Mouse (Mus musculus) gastrocnemius, postnatal 10 days (tissue): ENCODE measurements around the gene Fgfr2. TPM values are rescaled to one million over a fixed set of nuclear protein-coding genes. Genes with fewer than 3 reads are reported as not detected.

Source experiments
- DNase-seq: peaks from one replicate; pipeline ENCODE4 v3.0.0; 2021; ENCODE audit warnings: mixed read lengths
- total RNA-seq, 2 experiments: library from RNA; stranded (reverse); gene quantifications; 2 replicates each; pipeline ENCODE4 v1.2.3; 2021

The Fgfr2 gene
- total RNA-seq, 2 experiments from 2014 or later = 3.0 to 6.1 TPM

- no peak for DNase-seq
Observed at GRCm38 (mm10) chr7:131951131-131951530, 1172.0 kb downstream of the Fgfr2 start.

- no peak for DNase-seq
Observed at GRCm38 (mm10) chr7:131937611-131938010, 1185.5 kb downstream of the Fgfr2 start.

DNA sequence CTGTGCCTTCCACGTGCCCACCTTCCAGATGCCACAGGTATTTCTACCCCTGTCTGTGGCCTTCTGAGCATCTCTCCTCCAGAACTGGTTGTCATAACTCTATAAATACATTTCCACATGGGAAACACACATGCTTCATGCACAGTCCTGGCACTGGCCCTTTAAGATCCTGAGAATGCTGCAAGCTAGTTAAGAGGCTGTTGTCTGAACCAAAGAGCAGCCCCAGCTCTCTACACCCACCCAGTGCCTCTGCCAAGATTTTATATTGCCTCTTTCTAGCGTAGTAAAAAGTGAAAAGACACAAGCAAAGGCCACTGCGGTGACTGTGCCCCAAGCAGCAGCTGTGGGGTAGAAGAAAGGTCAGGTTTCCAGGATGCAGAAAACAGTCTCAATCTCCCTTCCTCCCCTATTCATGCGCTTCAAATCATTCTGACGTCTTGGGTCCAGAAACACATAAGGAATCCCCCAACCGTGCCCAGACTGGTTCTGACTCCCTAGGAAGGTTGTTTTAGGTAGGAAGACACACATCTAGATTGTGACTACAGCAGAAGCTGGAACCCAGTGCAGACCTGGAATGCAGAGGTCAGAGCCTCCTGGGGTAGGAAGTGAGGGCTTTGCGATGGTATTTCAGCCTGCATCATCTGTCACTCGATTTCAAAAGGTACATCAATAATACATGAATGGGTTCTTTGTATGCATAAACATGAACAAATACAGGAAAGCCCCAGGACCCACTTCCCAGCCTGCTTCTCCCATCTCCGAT is 1195.7 kb downstream of the Fgfr2 start:
- no peak for DNase-seq

DNA sequence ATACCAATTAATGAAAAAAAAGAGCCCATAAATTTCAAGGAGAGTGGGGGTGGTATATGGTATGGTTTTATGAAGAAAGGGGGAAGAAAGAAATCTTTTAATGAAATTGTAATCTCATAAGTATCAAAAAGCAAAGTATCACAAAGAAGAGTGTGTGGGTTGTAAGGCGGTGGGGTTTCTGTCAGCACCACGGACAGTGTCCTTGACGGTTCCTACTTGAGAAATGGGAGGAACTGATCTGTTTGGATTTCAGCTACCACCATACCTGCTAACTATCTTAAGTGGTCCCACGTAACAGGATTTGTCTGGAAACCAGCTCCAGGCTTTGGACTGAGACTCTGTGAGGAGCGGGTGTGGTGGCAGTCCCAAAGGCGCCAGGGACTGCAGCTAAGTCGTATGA is 1205.8 kb downstream of the Fgfr2 start:
- DNase-seq = no peak

DNA sequence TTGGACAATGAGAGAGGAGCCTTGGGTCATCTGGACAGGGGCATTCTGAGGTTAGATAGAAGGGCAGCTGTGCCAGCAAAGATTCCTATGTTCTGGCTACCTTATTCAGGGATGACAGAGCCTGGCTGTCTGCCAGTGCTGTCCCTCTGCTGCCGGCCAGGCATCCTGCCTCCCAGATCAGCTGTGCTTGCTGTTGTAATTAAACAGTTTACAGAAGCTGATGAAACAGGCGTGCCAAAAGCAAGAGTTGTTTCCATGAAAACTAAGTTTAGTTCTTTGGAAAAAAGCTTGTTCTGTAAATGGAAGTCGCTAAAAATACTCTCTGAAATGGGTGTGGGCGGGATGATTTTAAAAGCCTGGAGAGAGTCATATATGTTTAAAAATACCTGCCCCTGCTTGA is 1213.5 kb downstream of the Fgfr2 start:
- DNase-seq = no peak

DNA sequence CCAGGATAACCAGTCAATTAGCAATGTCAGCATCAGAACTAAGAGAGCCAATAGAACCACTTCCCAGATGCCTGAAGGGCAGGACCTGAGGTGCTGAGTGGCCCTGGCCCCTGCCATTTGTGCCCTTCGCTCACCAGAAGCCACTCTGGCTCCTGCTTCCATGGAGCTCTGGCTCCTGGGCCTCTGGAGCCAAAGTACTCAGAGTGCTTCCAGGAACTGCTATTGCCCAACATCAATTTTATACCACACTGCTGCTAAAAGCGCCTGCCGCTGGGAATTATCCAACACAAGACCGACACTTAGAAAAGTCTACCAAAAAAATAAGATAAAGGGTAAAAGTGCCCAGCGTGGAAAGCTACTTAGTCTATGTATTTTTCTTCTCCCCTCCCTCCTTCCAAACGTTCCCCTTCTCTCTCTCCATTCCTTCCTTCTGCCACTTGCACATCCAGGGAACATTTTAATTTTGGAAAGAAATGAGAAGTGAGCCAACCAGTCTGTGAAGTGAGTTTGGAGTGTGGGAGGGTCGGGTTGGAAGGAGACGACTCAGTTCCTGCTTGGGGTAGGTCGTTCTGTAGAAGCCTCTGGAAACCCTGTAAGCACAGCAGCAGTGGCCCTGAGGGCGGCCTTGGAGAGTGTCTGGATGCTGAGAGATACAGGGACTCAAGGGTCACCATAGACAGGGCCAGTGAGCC is 1216.5 kb downstream of the Fgfr2 start:
- no peak for DNase-seq

DNA sequence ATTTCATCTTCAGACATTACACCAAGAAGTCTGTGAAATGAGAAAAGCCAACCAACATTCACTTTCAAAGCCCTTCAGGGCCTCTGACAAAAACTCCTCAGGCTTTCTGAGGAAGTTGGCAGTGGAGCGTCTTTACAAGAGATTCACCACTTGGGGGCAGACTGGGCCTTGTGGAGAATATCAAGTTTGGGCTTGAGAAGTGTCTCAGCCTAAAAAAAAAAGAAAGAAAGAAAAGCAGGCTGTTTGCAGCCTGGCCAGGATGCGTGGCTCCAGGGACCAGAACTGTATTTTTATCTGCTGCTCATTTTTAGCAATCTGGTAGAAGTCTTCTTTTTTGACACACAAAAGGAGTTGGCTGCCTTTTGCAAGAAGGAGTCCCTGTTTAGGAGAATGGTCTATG is 1223.8 kb downstream of the Fgfr2 start:
- peak; percentile 64 for DNase-seq

DNA sequence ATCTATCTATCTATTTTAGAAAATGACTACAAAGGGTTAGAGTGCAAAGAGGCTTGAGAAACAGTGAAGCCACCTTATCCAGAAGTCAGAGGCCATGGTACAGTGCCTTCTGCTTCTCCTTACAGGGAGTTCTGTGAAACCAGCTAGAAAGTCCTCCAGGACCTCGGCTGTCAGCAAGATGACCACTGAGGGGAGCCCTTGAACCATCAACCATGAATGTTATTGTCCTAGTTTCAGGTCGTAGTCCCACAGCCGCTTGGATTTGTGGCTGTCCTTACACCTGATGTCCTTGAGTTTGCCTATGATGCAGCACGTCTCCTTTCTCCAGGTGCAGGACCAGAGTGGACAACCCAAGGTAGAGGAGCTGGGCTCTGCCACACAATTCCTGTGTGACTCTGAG is 1225.9 kb downstream of the Fgfr2 start:
- DNase-seq = no peak

DNA sequence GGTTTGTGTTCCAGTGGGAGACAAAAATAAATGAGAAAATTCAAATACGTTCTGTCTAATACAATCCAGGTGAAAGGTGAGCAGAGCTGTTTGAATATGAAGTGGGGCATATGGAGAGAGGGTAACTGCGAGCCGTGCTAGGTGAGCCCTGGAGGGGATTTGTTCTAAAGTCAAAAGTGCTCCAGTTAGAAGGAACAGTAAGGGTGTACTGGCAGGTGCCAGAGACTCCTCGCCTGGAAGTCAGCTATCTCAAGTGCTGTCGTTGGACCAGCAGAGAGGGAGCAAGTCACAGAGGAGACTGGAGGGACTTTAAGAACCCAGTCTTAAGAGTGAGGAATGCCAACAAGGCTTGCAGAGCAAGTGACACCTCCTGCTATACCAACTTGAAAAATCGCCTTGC is 1240.3 kb downstream of the Fgfr2 start:
- no peak for DNase-seq

GRCm38 (mm10) chr7:131881876-131882615 is 1241.1 kb downstream of the Fgfr2 start:
- DNase-seq = peak; percentile 80

DNA sequence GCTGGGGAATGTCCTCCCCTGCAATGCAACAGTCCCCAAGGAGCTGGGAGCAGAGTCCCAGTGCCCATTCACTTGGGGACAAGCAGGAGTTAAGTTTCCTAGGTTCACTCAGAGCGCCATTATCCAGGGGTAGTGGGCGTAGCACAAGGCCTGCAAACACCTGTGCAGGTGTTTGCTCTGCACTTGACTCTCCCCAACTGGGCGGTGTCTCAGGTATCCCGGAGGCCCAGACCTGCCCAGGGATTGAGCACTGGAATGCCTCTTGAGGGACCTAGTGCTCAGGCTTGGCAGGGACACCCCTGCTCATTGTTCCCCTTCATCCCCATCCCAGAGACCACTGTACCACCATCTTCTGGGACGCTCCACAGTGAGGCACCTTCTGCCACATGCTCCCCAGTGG is 1243.0 kb downstream of the Fgfr2 start:
- no peak for DNase-seq

DNA sequence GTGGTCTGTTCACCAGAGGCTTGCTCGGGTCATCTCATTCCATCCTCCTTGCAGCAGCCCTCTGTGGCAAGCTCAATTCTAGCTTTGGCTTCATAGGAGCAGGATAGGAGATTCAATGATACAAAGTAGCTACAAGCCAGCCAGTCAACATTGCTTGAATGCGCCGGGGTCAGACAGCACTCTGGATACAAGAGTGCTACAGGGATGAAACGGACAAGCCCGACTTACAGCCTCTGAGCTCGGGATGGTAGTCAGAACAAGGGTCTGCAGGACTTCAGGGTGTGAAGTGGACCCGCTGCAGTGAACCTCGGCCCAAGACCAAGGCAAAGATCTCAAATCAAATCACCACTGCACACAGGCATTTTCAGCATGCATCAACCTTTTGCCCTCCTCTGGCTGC is 1244.3 kb downstream of the Fgfr2 start:
- no peak for DNase-seq

DNA sequence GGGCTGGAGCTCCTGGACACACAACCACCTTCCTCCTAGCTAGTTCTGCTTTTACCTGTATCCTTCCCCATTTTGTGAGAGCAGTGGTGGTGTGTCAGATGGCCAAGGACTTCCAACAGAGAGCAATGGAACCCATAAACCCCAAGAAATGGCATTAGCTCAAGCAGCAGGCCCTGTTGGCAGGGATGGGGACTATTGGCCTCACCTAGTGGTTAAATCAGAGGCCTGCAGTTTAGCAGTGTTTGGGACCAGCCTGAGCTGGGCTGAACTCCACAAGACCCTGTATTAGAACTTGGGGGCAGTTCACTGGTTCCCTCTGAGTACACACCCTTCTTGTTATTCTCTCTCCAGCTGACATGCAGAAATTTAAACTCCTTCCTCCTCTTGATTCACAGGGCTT is 1262.0 kb downstream of the Fgfr2 start:
- DNase-seq = no peak

DNA sequence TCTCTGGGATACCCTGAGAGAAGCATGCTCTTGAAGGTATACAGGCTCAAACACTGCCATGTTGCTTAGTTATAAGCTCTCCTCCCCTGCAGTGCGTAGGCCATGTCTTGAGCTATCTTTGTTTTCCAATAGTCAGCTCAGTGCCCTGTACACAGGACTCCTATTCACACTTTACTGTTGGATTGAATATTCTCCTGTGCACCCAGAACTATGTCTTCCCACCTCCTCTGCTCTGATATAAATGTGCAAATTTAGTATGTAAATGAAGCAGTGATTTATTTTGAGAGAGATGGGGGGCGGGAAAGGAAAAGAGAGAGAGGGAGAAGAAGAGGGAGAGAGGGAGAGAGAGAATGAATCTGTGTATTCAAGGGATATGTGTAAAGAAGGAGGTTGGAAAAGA is 1267.5 kb downstream of the Fgfr2 start:
- DNase-seq = no peak

- DNase-seq = no peak
Observed at GRCm38 (mm10) chr7:131850579-131850978, 1272.6 kb downstream of the Fgfr2 start.

- no peak for DNase-seq
Observed at GRCm38 (mm10) chr7:131846066-131846905, 1276.9 kb downstream of the Fgfr2 start.

DNA sequence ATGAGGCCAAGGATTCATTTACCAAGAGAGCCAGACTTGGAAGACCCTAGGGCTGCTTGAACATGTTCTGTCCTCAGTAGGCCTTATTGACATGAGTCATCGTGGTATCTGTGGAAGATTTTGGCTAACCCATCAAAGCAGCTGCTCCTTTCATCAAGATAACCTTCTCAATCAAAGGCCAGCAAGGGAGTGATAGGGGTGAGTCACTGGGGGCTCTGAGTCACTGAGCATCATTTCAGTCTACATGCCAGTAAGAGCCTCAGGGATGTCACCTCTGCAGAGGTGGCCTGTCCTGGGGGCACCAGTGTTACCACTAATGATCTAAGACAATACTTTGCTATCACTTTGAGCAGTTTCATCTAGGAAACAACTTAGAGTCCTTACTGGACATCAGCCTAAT is 1292.9 kb downstream of the Fgfr2 start:
- DNase-seq = no peak

DNA sequence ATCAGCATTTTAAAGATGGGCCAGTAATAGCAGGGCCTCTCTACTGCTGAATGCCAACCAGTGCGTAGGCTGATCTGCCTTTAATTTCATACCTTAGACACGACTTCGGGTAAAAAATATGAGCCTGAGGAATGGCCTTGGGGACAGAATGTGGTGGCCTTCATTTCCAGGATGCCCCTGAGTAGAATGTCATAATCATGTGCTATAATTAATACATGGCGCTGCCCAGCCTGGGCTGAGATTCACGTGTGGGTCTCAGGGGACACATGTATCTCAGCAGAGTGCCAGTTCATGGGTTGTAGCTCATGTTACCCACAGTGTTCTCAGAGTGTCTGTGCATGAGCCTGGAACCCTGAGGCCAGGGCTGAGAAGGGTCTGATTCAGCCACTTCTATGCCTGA is 1296.3 kb downstream of the Fgfr2 start:
- no peak for DNase-seq

DNA sequence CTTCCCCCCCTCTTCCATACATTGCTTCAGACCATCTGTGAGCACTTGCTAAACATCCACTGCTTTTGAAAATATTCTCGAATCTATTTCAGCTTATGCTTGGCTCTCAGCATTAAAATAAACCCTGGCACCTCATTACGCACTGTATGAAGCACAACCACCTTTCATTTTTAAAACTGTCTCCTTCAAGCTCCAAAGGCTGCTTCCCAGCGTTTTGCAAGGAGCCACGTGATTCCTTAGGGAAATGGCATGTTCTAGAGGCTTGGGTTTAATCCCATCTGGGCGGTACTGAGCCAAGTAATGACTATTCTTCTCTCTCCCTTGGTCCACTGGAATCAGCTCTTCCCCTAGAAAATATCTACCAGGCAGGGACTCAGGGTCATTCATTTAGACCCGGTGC is 1305.2 kb downstream of the Fgfr2 start:
- no peak for DNase-seq

DNA sequence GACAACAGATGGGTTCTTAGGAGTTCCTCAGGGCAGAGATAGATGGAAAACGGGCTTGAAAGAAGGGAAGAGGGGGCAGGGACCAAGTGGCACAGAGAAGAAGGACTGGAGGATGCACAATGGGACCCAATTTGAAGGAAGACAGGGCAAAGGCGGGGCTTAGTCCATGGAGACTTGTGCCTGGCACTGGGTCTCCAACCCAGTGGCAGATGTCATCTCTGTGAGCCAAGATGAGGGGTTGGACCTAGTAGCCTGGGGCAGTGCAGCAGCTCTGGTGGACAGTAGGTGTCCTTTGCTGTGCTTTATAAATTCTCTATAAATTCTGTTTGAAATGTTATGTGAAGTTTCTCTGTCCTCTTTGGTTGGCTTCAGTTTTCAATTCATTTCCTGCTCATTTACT is 1306.5 kb downstream of the Fgfr2 start:
- no peak for DNase-seq

GRCm38 (mm10) chr7:131812116-131812515 is 1311.0 kb downstream of the Fgfr2 start:
- no peak for DNase-seq

- DNase-seq = no peak
Observed at GRCm38 (mm10) chr7:131810916-131811315, 1312.2 kb downstream of the Fgfr2 start.
